Mouse (Mus musculus) urinary bladder, postnatal 36 days (tissue): ENCODE data around the gene Idnk.

Source experiments
- DNase-seq, 2 experiments: peaks; one replicate each; pipeline ENCODE4 v3.0.0; 2022; ENCODE audit warnings: low spot score in 2 of 2, mixed read lengths in 1 of 2

Idnk gene

GRCm38 (mm10) chr13:58193221-58193620, 35.8 kb downstream of the Idnk start:
- DNase-seq: no peak

- DNase-seq: peak in 1 of 2 experiments; percentile 38
Measured at GRCm38 (mm10) chr13:58194908-58195307, 37.5 kb downstream of the Idnk start.

GRCm38 (mm10) chr13:58197211-58197610, 39.8 kb downstream of the Idnk start:
- peak in 1 of 2 experiments; percentile 63 for DNase-seq

GRCm38 (mm10) chr13:58197981-58198640, 40.7 kb downstream of the Idnk start:
- no peak for DNase-seq

GRCm38 (mm10) chr13:58201343-58201742, 43.9 kb downstream of the Idnk start:
- no peak for DNase-seq

- no peak for DNase-seq
Measured at GRCm38 (mm10) chr13:58201908-58202307, 44.5 kb downstream of the Idnk start.

- no peak for DNase-seq
Measured at GRCm38 (mm10) chr13:58202903-58203302, 45.5 kb downstream of the Idnk start.

- DNase-seq: no peak
Measured at GRCm38 (mm10) chr13:58204202-58204601, 46.8 kb downstream of the Idnk start.

GRCm38 (mm10) chr13:58204986-58205385, 47.5 kb downstream of the Idnk start:
- no peak for DNase-seq

GRCm38 (mm10) chr13:58206084-58206483, 48.6 kb downstream of the Idnk start:
- DNase-seq: no peak

- no peak for DNase-seq
Measured at GRCm38 (mm10) chr13:58210441-58210840, 53.0 kb downstream of the Idnk start.

- DNase-seq: no peak
Measured at GRCm38 (mm10) chr13:58212530-58212929, 55.1 kb downstream of the Idnk start.

- no peak for DNase-seq
Measured at GRCm38 (mm10) chr13:58213801-58214200, 56.4 kb downstream of the Idnk start.
